Mouse (Mus musculus) WW6 (cell line): ENCODE data around the gene Stk19.
"Not testable (repeated sequence)": the region's sequence is repeated elsewhere in the genome, so short reads cannot be mapped to it uniquely, and the experiment has no call there.

Experiments
- DNase-seq: peaks from one replicate; pipeline ENCODE4 v3.0.0-alpha.2; 2013; ENCODE audit warnings: low read depth, low spot score

Gene Stk19

DNA sequence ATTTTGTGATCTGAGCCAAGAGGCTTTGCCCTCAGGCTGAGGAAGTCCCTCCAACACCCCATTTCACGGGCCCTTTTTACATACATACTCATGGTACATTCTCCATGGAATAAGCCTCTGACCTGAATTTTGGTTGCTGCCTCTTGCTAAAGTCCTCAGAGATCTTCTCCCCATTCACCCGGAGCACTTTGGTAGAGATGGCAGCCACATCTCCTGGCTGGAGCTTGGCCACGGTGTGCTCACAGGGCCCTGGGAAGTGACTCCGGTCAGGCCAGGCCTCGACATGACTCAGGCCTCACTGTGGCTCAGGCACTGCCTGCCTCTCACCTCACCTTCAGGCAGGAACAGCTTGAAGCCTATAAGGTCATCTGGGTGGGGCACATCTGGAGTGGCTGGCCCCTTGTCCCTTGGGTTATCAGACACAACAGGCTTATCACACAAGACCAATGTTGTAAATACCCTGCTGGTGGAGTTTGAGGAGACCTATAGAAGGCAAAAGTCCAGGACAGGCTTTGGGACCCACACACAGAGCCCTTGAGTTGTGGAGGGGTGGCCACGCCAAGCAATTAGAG lies 4.1 kb upstream of the Stk19 start:
- DNase-seq: no peak

DNA sequence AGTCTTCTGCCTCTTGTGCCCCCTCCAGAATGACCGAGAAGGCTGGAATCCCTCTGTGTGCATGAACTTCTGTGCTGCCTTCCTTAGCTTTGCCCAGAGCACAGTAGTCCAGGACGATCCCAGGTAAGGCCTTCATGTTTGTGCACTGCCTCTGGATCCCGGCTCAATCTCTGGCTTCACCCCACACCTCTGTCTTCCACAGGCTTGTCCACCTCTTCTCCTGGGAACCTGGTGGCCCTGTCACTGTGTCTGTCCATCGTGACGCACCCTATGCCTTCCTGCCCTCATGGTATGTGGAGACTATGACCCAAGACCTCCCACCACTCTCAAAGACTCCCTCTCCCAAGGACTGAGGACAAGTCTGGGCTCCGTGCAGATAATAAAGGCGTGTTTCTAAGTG lies 2.0 kb upstream of the Stk19 start:
- DNase-seq: no peak

DNA sequence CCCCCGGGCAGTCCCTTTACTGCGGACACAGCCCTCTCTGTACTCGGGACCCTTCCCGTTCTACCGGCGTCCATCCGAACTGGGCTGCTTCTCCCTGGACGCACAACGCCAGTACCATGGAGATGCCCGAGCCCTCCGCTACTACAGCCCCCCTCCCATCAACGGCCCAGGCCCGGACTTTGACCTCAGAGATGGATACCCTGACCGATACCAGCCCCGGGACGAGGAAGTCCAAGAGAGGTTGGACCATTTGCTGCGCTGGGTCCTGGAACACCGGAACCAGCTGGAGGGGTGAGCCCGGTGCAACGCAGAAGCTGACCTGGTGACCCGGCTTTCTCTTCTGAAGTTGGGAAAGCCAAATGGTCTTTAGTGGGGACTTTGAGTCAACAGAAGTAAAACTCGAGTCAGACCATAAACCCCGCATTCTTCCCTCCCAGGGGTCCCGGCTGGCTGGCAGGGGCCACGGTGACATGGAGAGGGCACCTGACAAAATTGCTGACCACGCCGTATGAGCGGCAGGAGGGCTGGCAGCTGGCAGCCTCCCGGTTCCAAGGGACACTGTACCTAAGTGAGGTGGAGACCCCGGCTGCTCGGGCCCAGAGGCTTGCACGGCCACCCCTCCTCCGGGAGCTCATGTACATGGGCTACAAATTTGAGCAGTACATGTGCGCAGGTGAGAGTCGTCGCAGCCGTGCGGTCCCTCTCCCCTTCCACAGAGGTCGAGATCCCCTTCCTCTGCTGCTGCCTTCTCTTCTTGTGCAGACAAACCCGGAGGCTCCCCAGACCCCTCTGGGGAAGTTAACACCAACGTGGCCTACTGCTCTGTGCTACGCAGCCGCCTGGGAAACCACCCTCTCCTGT lies 949 bp upstream of the Stk19 start:
- DNase-seq: no peak

DNA sequence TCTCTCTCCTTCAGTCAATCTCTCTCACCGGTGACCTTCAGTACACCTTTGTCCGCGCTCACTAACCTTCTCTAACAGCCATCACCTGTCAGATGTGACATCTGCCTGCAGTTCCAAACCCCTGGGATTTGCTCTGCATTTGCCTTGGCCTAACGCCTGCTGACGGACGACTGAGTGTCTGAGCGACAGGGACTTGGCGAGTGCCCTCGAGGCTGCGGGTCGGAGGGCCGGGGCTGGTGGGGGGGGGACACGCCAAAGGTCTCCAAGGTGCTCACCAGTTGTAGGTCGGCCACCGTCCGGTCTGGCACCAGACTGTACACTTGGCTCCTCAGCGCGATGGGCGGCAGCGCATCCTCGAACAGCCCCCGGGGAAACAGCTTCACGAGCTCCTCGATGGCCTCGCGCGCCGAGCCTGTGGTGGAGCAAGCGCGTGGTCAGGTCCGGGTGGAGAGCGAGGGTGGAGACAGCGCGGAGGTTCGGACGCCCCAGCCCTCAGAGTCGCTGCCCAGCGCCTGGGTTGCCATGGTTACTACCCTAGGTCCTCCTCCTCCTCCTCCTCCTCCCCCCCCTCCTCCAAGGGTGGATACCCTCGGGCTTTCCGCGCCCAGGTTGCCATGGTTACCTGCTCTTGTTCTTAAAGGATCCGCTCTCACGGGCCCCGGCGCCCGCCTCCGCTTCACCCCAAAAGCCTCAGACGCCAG lies 440 bp downstream of the Stk19 start:
- DNase-seq: no peak

DNA sequence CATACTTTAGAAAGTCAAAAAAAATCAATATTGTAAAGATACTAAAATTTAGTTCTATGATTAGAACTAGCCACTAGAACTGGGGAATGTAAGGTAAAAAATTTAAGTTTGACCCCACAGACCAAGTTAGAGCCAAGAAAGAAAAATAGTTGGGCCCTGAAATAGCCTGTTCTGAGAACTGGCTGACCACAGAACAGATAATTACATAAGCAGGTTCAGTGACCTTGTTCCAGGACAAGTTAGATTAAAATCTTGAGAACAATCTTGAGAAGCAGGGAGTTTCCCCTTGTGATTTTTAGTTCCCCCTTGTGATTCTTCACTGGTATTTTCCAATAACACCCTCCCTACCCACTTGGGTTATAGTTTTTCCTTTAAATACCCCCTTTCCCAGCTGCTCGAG lies 6.0 kb downstream of the Stk19 start:
- not testable (repeated sequence) for DNase-seq

DNA sequence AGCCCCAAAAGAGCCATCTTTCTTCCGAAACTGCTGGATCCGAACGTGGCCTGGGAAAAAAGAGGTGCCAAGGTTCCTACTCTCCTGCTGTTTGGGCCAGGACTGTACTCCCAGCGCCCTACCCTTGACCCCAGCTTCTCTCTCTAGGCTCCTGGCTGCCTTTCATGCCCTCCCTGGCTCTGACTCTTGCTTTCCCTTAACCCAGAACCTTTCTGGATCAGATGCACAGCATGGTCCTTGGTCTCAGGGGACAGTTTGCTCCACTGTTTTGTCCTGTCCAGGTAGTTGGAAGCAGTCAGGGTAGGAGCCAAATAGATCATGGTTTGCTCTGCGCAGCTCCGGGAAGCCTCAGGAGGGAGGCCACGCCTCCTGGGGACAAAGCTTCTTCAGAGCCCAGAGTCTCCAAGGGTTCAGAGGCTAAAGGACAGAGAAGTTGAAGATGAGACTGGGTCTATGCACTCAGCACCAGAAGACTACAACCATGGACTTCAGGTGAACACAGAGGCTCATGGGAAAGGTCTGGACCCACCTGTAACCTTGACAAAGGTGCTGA lies 21.9 kb downstream of the Stk19 start:
- DNase-seq: no peak

DNA sequence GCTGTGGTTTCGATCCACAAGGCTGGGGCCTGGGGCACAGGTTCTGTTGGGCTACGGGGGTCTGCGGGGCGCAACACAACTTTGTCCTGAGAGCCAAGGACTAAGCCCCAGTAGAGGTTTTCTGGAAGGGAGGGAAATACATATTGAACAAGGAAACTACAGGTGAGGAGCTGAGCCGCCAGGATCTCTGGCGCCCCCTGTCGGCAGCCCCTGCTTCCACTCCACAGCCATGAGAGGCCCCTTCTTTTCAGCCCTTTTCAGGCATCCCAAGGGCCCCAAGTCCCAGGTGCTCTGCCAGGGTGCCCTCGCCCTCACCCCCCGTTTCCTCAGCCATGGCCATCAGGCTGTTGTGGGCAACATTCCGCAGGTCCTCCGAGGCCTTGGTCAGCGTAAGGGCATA lies 23.0 kb downstream of the Stk19 start:
- DNase-seq: peak; percentile 38

DNA sequence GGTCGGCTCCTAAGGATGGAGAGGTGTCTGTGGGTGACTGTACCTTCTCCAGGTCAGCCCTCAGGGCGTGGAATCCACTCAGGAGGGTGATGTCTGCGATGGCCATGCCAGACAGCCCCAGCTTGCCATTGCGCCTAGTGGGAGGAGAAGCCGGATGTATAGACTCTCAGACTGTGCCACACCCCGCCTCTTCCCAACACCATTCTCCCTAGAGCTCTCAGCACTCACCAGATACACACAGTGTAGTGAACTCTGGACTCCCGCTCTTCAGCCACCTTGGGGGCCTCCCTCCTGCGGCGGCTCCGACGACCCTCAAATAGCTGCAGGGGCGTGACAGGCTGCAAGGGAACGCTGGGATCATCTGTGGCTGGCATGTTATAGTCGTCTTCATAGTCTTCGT lies 25.5 kb downstream of the Stk19 start:
- DNase-seq: no peak

DNA sequence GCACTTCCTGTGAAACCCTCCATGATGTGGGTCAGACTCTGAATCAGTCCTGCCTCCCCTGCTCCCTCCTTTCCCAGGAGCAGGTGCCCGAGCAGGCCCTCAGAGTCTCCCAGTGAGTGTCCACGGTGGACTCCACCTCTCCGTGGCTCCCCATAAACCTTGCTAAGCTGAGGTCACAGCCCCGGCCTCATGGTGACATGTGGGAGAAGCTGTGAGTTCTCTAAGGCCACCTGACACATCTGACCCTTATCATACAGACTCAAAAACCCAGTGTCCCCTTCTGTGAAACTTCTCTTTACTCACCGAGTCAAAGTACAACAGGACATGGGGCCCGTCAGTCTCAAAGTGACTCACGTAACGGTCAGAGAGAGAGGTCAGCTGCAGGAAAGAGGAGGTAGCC lies 25.9 kb downstream of the Stk19 start:
- DNase-seq: not testable (repeated sequence)

DNA sequence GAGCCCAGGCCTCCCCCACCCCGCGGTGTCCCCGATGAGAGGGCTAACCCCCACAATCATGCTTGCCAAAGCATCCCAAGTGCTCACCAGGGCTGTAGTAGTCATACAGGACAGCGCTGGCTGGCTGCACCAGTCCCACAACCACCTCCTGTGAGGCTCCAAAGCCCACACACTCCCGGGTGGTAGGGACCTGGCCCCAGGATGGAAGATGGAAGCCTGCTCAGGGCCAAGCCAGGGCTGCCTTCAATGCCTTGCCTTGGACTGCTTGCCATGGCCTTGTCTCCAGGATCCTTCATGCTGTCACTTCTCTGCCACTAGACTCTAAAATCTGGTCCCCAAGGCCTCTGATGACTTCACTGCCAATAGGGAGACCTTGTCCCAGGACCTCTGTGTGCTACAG lies 26.3 kb downstream of the Stk19 start:
- not testable (repeated sequence) for DNase-seq

DNA sequence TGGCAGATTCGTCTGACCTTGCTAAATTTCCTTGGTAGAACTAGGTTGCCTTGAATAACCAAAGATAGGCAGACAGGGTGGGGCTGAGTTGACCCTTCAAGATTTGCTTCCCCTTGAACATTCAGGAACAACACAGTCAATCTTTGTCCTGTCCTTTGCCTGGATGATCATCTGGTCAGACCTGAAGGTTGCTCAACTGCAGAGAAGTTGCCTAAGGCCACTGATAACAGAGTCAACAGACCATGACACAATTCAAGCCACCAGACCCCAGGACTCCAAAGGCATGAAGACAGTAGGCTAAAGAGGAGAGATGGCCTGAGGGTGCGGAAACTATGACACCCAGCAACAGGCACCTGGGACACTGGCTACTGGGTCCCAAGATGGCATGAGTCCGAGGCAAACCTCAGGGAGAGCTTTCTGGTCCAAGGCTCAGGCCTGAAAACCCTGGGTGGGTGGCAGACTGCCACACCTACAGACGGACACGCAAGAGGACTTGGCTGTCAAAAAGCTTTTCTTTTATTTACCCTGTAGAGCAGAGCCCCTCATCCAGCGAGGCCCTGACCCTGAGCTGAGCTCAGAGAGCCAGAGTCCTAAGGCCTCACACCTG lies 28.0 kb downstream of the Stk19 start:
- no peak for DNase-seq

DNA sequence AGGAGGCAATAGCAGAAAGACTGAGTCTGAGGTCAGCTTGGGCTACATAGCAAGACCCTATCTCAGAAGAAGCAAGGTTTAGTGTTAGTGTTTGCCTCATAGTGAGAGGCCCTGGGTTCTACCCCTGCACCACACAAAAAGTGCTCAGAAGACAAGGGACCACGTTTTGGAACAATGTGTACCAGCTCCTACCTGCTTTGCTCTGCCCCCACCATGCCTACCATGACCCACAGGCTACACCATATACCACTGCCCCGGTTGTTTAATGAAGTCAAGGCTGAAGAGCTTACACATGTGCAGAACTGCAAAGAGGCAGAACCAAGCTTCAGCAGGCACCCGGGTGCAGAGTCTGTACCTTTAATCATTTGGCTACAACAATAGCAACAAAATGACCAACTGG lies 29.6 kb downstream of the Stk19 start:
- DNase-seq: no peak

DNA sequence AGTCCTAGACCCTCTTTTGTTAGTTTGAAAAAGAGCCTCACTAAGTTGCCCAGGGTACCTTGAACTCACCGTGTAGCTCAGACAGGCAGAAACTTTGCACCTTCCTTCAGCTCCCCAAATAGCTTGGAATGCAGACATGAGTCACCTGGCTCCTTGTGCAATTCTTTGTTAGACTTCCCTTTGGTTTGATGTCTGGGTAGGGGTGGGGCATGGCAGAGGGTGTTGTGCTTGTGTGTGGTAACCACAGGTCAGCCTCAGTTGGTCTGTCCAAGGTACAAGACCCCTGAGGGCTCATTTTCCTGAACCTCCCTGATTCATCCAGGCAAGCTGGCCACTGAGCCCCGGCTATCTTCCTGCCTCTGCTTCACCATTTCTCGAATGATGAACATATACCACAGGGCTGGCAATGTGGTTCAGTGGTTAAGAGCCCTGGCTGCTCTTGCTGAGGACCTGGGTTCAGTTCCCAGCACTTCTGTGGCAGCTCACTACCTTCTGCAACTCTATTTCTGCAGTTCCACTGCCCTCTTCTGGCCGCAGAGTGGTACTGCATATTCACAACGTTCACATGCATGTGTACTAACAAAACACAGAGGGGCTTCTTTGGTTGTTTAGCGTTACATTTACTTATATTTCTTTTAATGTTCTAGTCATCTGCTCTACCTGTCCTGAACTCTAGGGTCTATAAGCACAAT lies 31.7 kb downstream of the Stk19 start:
- DNase-seq: no peak

DNA sequence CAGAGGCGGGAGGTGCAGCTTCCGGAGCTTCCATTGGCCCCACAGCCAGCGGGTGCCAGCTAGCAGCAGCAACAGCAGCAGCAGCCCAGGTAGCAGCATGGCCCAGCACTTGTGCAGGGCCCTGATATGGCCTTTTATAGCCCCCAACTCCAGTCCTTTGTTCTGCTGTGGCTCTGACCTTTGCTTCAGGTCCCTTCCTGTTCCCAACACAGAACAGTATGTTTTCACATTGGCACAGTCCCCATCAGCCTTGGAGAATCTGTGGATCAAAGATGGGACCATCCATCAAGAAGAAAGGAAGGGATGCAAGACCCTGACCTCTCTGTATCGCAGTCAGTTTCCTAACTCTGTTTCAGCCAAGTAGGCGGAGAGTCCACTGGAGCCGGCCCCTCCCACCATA lies 32.4 kb downstream of the Stk19 start, which contains the start of gene Cyp21a1:
Gene Cyp21a1, minus strand, starts transcription at position 261 of the 400 bp plus-strand sequence.
- not testable (repeated sequence) for DNase-seq

DNA sequence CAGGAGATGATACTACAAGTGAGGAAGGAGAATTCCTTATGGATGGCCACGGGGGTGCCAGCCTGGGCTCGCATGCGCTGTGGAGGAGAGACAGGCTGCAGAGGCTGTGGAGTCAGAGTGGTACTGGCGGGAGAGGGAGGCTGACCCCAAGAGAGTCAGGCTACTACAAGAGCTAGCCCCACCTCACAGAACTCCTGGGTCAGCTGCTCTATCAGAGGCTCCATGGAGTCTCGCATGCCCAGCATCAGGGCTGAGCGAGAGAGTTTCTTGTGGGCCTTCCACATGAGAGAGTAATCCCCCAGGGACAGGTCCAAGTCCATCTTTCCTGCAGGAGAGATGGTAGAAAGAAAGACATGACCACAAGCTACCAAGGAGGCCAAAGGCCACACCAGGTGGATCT lies 33.4 kb downstream of the Stk19 start:
- not testable (repeated sequence) for DNase-seq

DNA sequence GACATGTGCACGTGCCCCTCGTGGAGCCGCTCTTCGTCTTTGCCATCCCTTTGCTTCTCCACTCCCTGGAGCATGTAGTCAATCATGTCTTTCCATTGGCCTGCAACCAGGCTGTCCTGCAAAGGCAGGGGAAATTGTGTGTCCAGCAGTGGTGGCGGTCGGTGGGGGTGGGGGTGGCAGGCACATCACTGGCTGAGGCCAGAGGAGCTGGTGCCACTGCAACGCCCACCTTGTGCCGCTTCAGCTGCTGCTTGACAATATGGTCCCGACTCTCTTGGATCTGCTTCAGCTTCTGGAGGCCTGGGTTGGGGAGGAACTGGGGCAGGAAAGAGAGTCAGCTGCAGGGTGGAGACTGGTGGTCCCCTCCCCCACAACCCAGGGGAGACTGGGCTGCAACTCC lies 34.0 kb downstream of the Stk19 start:
- DNase-seq: not testable (repeated sequence)

DNA sequence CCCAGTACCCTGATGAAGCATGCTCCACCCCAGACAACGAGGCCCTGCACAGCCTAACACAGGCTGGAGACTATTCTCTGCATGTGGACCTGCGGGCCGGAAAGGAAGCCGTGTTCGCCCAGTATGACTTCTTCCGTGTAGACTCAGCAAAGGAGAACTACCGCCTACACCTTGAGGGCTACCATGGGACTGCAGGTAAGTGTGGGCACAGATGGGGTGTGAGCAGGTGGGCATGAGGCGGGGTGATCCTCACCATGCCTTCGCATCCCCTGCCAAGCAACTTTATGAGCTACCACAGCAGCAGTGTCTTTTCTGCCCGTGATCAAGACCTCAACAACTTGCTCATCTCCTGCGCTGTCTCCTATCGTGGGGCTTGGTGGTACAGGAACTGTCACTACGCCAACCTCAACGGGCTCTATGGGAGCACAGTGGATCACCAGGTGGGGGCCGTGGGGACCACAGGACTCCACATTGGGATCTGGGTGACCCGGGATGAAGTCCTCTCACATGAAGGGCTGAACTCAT lies 35.9 kb downstream of the Stk19 start:
- not testable (repeated sequence) for DNase-seq

DNA sequence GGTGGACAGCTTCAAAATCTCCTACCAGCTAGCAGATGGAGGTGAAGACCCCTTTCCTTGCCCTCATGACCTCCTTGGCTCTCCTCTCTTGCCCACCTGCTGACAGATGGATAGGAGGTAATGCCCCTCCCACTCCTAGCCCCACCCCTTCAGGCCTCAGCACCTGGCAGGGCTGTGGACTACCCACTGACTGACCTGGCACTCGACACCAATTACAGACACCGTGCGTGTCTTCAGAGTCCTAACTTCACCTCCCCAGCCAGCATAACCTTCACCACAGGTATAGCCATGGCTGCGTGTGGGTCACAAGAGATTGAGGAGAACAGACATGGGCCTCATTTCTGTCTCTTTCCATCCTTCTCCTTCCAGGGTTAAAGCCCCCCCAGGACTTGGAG lies 37.2 kb downstream of the Stk19 start:
- DNase-seq: no peak

DNA sequence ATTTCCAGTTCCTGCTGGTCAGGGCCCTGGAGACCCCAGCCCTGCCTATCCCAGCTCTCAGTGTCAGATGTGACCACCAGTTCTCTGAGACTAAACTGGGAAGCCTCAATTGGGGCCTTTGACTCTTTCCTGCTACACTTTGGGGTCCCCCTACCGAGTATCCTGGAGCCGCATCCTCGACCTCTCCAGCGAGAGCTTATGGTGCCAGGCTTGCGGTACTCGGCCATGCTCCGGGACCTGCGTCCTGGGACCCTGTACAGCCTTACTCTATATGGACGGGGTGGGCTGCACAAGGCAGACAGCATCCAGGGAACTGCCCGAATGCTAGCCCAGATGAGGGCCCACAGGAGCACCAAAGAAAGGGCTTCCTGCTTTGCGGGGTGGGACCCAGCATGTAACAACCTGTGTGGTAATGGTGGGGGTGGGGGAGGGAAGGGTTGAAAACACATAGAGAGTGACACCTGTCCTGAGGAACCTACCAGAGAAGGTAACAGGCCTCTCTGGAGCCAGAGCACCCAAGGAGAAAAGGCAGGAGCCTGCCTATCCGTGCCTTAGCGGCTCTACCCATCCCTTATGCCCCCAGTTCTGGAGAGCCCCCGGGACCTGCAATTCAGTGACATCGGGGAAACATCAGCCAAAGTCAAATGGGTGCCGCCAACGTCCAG lies 37.7 kb downstream of the Stk19 start:
- no peak for DNase-seq

DNA sequence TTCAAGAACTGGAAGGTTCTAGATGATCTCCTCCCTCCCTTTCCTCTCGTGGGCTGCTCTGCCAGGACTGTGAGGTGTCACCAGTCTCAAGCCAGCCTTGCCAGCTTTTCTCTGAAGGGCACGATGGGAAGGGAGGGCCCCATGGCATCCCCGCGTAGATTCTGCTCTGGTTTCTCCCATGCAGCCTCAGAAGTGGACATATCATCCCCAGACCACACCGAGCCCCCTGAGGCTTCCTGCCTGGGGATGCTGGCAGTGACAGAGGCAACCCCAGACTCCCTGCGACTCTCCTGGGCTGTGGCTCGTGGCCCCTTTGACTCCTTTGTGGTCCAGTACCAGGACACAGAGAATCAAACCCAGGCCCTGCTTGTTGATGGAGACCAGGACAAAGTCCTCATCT lies 38.7 kb downstream of the Stk19 start:
- DNase-seq: not testable (repeated sequence)
